Mouse (Mus musculus) right cerebral cortex, postnatal 4 days (tissue): ENCODE measurements at regions not wholly inside any gene's neighbourhood (a gene's known extent, or its start where the extent isn't known, plus 50 kb on each side); places are given as distances from the start of the nearest gene placed in this dataset.
"Not testable (repeated sequence)": the region's sequence is repeated elsewhere in the genome, so short reads cannot be mapped to it uniquely, and the experiment has no call there.

Experiments
- DNase-seq: peaks from one replicate; pipeline ENCODE4 v3.0.0-alpha.2; 2022

- DNase-seq, result no peak
Measured at GRCm38 (mm10) chr2:109402556-109402955, 122.0 kb upstream of the Mettl15 start.

GRCm38 (mm10) chr2:109404262-109404661 lies 123.7 kb upstream of the Mettl15 start:
- no peak for DNase-seq

GRCm38 (mm10) chr2:109406591-109407079 lies 126.1 kb upstream of the Mettl15 start:
- DNase-seq, result no peak

DNA sequence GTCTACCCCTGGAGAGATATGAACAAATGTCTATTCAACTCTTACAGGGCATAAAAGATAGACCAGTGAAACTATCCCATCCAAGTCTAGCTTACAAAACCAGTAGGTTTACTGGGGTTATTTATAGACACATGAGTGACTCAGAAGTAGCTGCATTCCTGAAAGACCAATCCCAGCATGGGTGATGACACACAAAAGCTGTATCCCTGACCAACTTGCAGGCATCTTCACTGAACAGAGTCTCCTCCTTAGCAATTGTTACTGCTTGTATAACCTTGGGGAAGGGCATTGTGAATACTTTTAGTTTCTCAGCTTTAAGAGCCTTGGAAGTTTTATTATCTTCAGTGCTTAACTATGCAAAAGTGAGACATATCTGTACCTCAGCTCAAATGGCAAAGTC lies 139.6 kb upstream of the Mettl15 start:
- DNase-seq, result no peak

DNA sequence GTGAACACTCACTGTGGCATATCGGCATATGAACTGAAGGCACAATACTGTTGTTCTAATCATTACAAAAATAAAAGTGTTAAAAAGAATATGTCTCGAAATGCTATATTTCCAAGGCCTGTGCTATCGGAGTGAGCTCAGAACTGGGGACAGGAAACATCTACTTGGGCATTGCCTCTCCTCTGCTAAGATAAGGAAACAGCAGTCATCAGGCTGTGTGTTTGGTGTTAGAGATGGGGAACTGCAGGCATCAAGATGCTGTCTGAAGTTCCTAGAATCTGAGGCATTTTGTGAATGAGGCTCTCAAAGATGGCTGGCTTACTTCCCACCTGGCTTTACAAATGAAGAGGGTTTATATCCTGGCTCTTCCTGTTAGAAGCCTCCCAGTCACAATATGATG lies 150.6 kb upstream of the Mettl15 start:
- no peak for DNase-seq

DNA sequence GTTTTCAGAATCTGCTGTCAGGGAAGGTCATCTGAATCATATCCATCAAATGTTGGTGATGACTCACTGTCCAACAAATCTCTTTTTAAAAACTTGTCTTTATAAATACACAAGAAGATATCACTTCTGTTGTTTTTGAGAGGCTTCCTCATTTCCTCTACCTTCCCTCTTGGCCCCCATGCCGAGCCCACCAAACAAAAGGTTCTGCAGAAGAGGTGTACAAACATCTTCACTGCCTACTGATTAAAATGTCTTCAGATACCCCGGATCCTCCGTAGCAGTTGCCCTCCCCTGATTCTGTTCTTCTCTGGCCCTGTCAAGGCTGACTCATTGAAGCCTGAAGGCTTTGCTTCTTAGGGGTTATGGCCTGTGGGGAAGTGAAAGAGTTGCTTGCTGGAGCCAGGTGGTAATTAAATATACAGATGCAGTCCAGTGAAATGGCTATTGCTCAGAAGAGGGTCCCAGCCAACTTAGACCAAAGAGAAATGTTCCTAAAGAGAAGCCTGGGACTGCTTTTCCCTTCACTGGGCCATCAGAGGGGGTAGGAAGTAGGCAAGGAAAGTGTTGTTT lies 162.1 kb upstream of the Mettl15 start:
- no peak for DNase-seq

DNA sequence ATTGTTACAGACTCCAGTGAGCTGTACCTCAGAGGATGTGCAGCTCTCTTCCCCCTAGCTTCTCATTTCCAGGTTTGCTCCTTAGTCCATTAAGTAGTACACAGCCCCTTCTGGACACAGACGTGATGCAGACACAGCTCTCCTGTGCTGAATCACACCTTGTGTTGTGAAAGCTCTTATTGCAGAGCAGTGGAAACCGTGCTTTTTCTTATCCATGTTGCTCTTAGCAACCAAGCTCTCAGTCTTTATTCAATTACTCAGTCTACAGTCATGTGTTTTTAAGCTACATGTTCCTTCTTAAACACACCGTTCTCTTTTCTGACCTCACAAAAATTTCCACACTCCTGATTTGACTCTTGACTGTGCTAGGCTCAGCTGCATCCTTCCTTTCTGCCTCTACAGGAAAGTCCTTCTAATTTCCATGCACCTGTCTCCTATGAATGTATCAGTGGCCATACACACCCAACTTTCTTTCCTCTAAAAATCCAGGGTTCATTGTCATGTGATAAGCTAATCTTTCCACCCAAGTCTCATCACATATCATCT lies 163.0 kb upstream of the Mettl15 start:
- DNase-seq, result no peak

GRCm38 (mm10) chr2:109462246-109462645 lies 181.7 kb upstream of the Mettl15 start:
- DNase-seq, result not testable (repeated sequence)

DNA sequence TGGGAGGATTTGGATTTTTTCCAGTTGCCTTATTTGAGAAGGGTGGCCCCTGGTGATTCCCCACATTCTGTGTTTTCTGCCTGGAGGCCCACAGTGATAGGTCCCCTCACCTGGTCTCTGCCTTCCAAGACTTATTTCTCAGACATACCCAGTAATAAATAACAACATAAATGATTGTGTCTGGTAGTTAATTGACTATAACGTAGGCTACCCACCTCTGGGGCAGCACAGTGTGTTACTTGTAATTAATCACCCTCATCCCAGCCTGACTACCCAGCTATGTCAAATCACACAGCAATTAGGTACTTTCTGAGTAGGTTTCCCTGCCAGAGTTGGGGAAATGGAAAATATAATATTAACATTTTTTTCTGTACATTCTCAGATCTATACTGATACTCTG lies 190.2 kb upstream of the Bdnf start:
- no peak for DNase-seq

DNA sequence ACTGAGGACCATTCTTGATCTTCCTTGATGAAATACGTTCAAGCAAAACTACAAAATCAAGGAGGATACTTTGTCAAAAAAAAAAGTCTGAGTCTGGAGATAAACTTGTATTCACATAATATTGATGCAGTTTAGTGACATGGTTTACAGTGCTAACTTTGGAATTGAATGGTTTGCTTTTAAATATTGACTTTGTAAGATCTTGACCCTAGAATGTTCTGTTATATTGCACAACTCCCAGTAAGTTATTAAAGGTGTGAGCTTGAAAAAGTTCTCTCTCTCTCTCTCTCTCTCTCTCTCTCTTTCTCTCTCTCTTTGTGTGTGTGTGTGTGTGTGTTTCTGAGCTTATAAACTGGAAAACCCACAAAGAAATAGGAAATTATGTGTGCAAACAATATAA lies 186.9 kb upstream of the Bdnf start:
- no peak for DNase-seq

GRCm38 (mm10) chr2:109502186-109502585 lies 172.3 kb upstream of the Bdnf start:
- peak; percentile 34 for DNase-seq

- DNase-seq, result no peak
Measured at GRCm38 (mm10) chr2:109504906-109505305, 169.6 kb upstream of the Bdnf start.

DNA sequence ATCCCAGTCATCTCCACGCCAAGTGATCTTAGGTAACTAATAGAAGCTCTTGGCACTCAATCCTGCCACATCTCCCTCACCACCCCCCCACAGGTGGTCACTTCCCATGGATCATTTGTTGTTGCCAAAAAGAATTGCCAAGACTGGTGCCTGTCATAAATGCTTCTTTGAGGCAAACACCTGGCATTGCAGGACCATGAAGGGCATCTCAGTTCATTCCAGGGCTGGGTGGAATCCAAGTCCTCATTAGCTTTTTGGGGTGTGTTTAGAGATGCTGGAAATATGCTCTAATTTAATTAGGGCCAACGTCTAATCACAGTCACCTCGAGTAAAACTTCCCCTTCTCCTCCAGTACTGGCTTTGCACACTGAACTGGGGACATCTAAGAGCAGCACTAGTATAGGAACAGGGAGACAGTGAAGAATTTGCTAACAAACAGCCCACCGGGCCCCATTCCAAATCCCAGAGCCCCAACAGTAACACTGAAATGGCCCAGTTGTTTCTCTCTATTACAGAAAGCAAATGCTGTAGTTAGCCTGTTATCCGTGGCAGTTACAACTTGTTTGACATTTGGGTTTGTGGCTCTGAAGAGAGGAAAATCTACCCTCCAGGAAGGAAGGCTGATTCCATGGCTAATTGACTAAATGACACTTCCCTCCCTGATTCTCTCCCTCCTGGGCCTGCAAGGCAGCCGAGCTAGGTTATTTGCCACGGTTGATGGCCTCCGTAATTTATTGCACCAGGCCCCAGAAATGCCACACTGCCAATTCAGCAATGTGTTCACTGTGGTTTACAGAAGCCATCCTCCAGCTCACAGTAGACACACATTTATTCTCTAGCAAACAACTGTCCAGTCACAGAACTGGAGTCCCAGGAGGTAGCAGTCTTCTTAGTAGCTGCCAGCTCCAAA lies 164.2 kb upstream of the Bdnf start:
- no peak for DNase-seq

DNA sequence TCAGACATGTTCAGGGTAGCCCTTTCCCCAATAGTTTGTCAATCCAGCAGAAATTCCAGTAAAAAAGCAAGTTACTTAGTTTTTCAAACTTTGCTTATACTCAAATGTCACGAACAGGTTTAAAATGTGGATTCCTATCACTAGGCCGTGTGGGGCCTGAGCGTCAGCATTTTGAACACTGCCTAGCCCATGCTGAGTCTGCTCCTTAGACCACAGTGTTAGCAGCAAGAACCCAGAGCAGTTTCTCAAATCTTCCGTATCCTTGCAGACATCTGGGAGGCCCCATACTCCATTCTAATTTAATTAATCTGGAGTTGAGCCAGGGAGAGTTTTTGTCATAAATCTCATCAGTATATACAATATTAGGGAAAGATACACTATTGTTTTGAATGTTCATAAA lies 163.4 kb upstream of the Bdnf start:
- no peak for DNase-seq

- DNase-seq, result no peak
Measured at GRCm38 (mm10) chr2:109519261-109519660, 155.2 kb upstream of the Bdnf start.

DNA sequence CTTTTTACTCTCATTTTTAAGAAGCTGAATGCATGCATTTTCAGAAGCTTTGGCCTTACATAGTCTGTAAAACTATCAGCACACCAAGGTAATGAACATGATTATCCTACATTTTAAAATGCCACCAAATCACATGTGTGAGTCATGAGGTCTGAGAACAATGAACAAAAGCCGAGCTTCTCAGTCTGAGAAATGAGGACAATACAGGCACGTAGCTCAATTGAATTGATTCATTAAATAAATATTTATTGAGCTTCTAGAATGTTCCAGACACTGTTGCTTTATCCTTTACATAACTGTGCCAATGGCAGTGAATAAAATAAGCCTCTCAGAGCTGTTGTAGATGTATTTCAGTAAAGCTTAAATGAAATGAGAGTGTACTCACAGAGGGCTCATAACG lies 154.0 kb upstream of the Bdnf start:
- no peak for DNase-seq

DNA sequence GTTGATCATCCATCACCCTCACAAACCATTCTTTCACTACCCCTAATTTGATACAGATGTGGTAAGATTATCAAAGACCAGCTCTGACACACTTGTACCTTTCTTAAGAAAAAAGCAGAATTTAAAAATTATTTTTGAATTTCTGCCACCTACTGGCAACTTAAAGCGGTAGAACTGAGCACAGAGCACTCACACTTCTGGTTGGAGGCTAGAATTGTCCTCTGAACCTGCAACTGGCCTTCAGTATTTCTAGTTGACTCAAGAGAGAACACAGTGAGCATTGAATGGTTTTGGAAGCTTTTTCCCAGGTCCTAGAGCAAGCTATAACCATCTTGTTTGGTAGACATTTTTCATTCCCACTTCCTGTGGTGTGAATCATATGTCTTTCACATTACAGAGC lies 135.0 kb upstream of the Bdnf start:
- DNase-seq, result no peak

- no peak for DNase-seq
Measured at GRCm38 (mm10) chr2:109546486-109547115, 127.9 kb upstream of the Bdnf start.

- DNase-seq, result no peak
Measured at GRCm38 (mm10) chr2:109554644-109555043, 119.9 kb upstream of the Bdnf start.

DNA sequence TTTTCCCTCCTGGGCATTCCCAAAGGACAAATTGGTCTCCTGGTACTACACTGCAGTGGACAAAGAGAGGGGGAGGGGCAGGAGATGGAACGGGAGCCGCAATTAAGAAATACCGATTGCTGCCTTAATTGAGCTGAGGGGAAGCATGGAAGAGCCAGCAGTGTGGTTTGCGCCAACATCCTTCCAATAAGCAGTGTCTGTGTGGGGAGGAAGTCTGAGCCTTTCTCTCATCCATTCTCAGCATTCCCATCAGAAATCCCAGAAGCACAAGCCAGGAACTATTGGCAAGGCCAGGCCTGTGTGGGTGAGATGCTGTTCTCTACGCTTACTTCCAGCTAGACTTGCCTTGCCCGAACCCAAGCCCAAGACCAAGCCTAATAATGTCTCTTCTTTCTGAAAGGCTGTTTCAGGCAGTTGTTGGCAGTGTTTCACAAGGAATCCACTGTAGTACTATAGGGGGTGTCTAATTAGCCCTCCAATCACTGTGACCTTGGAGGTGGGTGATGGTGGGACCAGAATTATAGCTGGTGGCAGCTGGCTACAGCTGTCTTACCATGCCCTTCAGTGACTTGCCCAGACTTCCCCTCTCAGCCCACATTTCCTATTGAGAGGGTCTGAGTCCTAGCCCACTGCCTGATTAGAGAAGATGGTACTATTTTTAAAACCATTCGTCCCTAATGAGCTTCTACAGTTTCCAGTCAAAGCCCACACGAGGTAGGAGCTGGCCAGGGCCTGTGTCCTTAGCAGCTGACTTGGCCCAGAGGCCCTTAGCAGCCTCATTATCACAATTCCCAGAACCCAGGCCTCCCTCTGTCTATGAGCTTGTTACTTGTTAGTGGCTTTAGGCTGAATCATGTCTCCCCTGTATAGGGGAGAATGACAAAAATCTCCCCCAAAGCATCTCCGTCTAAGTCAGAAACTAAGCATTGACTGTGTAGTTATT lies 115.1 kb upstream of the Bdnf start:
- peak; percentile 3 for DNase-seq

- no peak for DNase-seq
Measured at GRCm38 (mm10) chr2:109562996-109563395, 111.5 kb upstream of the Bdnf start.

DNA sequence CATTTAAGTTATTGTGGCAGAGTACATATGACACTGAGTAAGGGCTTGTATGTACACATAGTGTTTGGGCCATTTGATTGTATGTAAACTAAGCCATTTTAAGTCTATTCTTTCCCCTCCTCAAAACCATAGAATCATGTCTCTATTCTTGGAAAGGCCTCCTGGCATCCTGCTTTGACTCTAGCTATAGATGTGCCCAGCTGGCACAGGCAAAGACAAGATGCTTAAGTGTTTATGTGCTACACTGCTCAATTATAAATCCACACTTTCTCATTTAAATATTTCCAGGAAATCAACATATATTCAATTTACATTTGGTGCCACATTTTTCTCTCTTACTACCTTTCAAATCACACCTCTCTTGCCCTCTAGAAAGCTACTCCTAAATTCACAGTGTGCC lies 97.6 kb upstream of the Bdnf start:
- DNase-seq, result no peak
